Mouse (Mus musculus) forebrain, postnatal 0 days (tissue): ENCODE data around the gene F13a1. TPM values are rescaled to one million over a fixed set of nuclear protein-coding genes. Genes with fewer than 3 reads are reported as not detected.
A peak's percentile ranks its signal among the peaks of the same experiment; 100 is the strongest.

ENCODE experiments used
- ATAC-seq: fragments of 200-750 bp; cut with Nextera tagmentation; 2 replicates; pipeline ENCODE4 v1.8.0; 2017; ENCODE audit warnings: mild to moderate bottlenecking, moderate library complexity
- DNase-seq: peaks from one replicate; pipeline ENCODE4 v3.0.0-alpha.2; 2015
- H3K27ac ChIP-seq: fragments of 300-500 bp; sonication (generic); 2 replicates; pipeline ENCODE4 v1.5.1; 2014; ENCODE audit warnings: low read depth, mild to moderate bottlenecking, antibody characterized with exemption, low read length, moderate library complexity, mixed read lengths
- H3K27me3 ChIP-seq: fragments of 300-500 bp; sonication (generic); 2 replicates; pipeline ENCODE4 v1.6.1; 2014; ENCODE audit warnings: mild to moderate bottlenecking, low read length, mixed read lengths; ENCODE audit not compliant: insufficient read depth
- H3K36me3 ChIP-seq: fragments of 300-500 bp; sonication (generic); 2 replicates; pipeline ENCODE4 v1.6.1; 2014; ENCODE audit warnings: mild to moderate bottlenecking, moderate library complexity; ENCODE audit not compliant: insufficient read depth
- H3K4me1 ChIP-seq: fragments of 300-500 bp; sonication (generic); 2 replicates; pipeline ENCODE4 v1.6.1; 2014; ENCODE audit warnings: antibody characterized with exemption; ENCODE audit not compliant: insufficient read depth
- H3K4me2 ChIP-seq: fragments of 300-500 bp; sonication (generic); 2 replicates; pipeline ENCODE4 v1.6.1; 2014; ENCODE audit warnings: low read depth, mild to moderate bottlenecking, moderate library complexity
- H3K4me3 ChIP-seq: fragments of 300-500 bp; sonication (generic); 2 replicates; pipeline ENCODE4 v1.5.1; 2014; ENCODE audit warnings: low read depth, low read length, mixed read lengths
- H3K9ac ChIP-seq: fragments of 300-500 bp; sonication (generic); 2 replicates; pipeline ENCODE4 v1.6.1; 2014; ENCODE audit warnings: mild to moderate bottlenecking
- H3K9me3 ChIP-seq: fragments of 300-500 bp; sonication (generic); 2 replicates; pipeline ENCODE4 v1.6.1; 2016; ENCODE audit warnings: low read length
- CTCF ChIP-seq: sonication (generic); IDR thresholded peaks from 2 replicates; pipeline ENCODE4 v1.5.1; 2016; ENCODE audit warnings: antibody characterized with exemption, control low read depth, low read depth
- WGBS: fragments of 180-500 bp; shearing (Covaris S2); extraction: QIAGEN DNeasy Blood & Tissue Kit; methylation state at CpG from one replicate; pipeline ENCODE4 v1.1.7; 2014; 5-methylcytosine and 5-hydroxymethylcytosine counted together
- polyA plus RNA-seq: library from polyadenylated mRNA; unstranded; fragments of >200 nt; fragmentation: Nextera tagmentation; extraction: Ambion mirVana; gene quantifications from 2 replicates; pipeline ENCODE4 v1.2.1, GENCODE M21; 2015
- total RNA-seq: library from RNA; depleted of rRNA; stranded (reverse); fragments of >200 nt; gene quantifications from 2 replicates; pipeline ENCODE4 v1.2.3, GENCODE M21; 2014

The F13a1 gene
- total and polyA plus RNA-seq, 2 experiments from 2014 or later = 11.5 to 25.2 TPM

- Histone ChIP-seq H3K36me3 (no peaks in the 10 kb centered on the region), H3K27me3 (no peaks in the 10 kb centered on the region), H3K4me3 (no peak overlapping the region), H3K27ac (no peak overlapping the region), H3K9me3 (no peaks in the 10 kb centered on the region), H3K4me1 (no peaks in the 10 kb centered on the region), H3K4me2 (no peak overlapping the region), H3K9ac (no peak overlapping the region)
- DNase-seq (no peak), ATAC-seq (no peak)
- WGBS = 68% methylated on average over 3 of the region's 3 CpGs
- TF ChIP-seq CTCF = no peak
These were observed 91.0 kb downstream of the F13a1 start for GRCm38 (mm10) chr13:36958996-36959395.

DNA sequence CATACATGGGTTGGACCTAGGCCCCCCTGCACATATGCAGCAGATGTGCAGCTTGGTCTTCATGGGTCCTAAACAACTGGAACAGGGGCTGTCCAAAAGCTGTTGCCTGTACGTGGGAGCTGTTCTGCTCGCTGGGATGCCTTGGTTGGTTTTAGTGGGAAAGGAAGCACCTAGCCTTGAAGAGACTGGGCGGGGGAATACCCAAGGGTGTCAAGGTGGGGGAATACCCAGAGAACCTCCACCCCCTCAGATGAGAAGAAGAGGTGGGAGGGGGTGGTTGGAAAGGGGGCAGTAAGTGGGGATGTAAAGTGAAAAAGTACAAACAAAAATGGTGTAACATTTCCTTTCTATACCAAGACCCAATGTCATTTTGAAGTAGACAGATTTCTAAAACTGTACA lies 95.1 kb downstream of the F13a1 start:
- 89% methylated on average over 3 of the region's 3 CpGs for WGBS

GRCm38 (mm10) chr13:36953676-36954075 lies 96.4 kb downstream of the F13a1 start:
- TF ChIP-seq CTCF = no peak
- no peak for ATAC-seq
- H3K9ac ChIP-seq = no peak overlapping the region

More for the DNA sequence above, 95.1 kb downstream of the F13a1 start:
- H3K9me3 ChIP-seq = no peaks in the 10 kb centered on the region
- no peaks in the 10 kb centered on the region for H3K4me1 ChIP-seq
- no peak overlapping the region for H3K4me3 ChIP-seq
- DNase-seq (no peak), ATAC-seq (no peak)
- no peak overlapping the region for H3K4me2 ChIP-seq
- no peaks in the 10 kb centered on the region for H3K27me3 ChIP-seq
- H3K36me3 ChIP-seq = no peaks in the 10 kb centered on the region
- H3K27ac ChIP-seq = no peak overlapping the region
- H3K9ac ChIP-seq = no peak overlapping the region
- no peak for TF ChIP-seq CTCF

DNA sequence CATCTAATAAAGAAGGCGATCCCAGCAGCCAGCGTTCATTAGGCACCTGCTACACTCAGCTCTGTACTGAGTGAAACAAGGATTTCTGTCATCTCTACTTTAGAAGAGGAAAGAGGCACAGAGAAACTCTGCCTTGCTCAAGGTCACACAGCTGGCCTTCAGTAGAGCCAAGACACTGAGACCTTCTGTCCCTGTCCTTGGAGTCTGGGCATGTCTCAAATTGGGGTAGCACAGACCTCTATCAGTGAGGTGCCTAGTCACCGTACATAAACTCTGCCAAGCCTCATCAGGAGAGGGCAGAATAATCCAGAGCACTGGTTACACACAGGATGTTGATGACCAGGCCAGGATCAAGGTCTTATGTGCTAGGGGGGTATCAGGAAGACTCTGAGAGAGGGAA lies 108.2 kb downstream of the F13a1 start:
- Histone ChIP-seq H3K36me3 (no peaks in the 10 kb centered on the region), H3K27ac (no peak overlapping the region), H3K4me2 (no peak overlapping the region), H3K4me1 (no peaks in the 10 kb centered on the region), H3K4me3 (no peak overlapping the region), H3K9ac (no peak overlapping the region), H3K27me3 (no peaks in the 10 kb centered on the region), H3K9me3 (no peaks in the 10 kb centered on the region)
- TF ChIP-seq CTCF = no peak
- 75% methylated on average over 3 of the region's 3 CpGs for WGBS
- ATAC-seq = no peak
- no peak for DNase-seq

More at GRCm38 (mm10) chr13:36953676-36954075, 96.4 kb downstream of the F13a1 start:
- H3K36me3 ChIP-seq = no peaks in the 10 kb centered on the region
- no peaks in the 10 kb centered on the region for H3K27me3 ChIP-seq
- H3K4me1 ChIP-seq = no peaks in the 10 kb centered on the region
- H3K4me2 ChIP-seq = no peak overlapping the region
- H3K4me3 ChIP-seq = no peak overlapping the region
- no peaks in the 10 kb centered on the region for H3K9me3 ChIP-seq
- DNase-seq = no peak
- no peak overlapping the region for H3K27ac ChIP-seq

- Histone ChIP-seq H3K9me3 (no peaks in the 10 kb centered on the region), H3K27ac (no peak overlapping the region), H3K9ac (no peak overlapping the region), H3K4me2 (no peak overlapping the region), H3K36me3 (no peaks in the 10 kb centered on the region), H3K4me3 (no peak overlapping the region), H3K27me3 (no peaks in the 10 kb centered on the region), H3K4me1 (no peaks in the 10 kb centered on the region)
- ATAC-seq (no peak), DNase-seq (no peak)
- no peak for TF ChIP-seq CTCF
- WGBS = 89% methylated on average over 9 of the region's 9 CpGs
These were observed 118.0 kb downstream of the F13a1 start for GRCm38 (mm10) chr13:36932066-36932465.

- WGBS = 50% methylated on average over 4 of the region's 4 CpGs
- ATAC-seq = no peak
These were observed 130.3 kb downstream of the F13a1 start for GRCm38 (mm10) chr13:36919737-36920136.

GRCm38 (mm10) chr13:36903885-36904284 lies 146.2 kb downstream of the F13a1 start:
- no peak overlapping the region for H3K9ac ChIP-seq
- H3K4me2 ChIP-seq = no peak overlapping the region
- H3K36me3 ChIP-seq = no peaks in the 10 kb centered on the region
- H3K4me3 ChIP-seq = no peak overlapping the region
- H3K9me3 ChIP-seq = no peaks in the 10 kb centered on the region
- H3K4me1 ChIP-seq = no peaks in the 10 kb centered on the region
- no peaks in the 10 kb centered on the region for H3K27me3 ChIP-seq
- DNase-seq (peak; percentile 13), ATAC-seq (peak; percentile 54; the same call in 1 of the 2 replicates)
- TF ChIP-seq CTCF = no peak
- no peak overlapping the region for H3K27ac ChIP-seq
- 11% methylated on average over 4 of the region's 4 CpGs for WGBS

More at GRCm38 (mm10) chr13:36919737-36920136, 130.3 kb downstream of the F13a1 start:
- Histone ChIP-seq H3K9ac (no peak overlapping the region), H3K9me3 (no peaks in the 10 kb centered on the region), H3K4me3 (no peak overlapping the region), H3K4me1 (no peaks in the 10 kb centered on the region), H3K4me2 (no peak overlapping the region), H3K36me3 (no peaks in the 10 kb centered on the region), H3K27me3 (no peaks in the 10 kb centered on the region), H3K27ac (no peak overlapping the region)
- DNase-seq = no peak
- TF ChIP-seq CTCF = no peak

- 25% methylated on average over 1 of the region's 1 CpGs for WGBS
- no peak for ATAC-seq
- no peaks in the 10 kb centered on the region for H3K27me3 ChIP-seq
- TF ChIP-seq CTCF = no peak
- no peak for DNase-seq
- H3K9ac ChIP-seq = no peak overlapping the region
- H3K4me1 ChIP-seq = no peaks in the 10 kb centered on the region
- no peak overlapping the region for H3K27ac ChIP-seq
- H3K9me3 ChIP-seq = no peaks in the 10 kb centered on the region
- no peak overlapping the region for H3K4me3 ChIP-seq
- H3K36me3 ChIP-seq = no peaks in the 10 kb centered on the region
- no peak overlapping the region for H3K4me2 ChIP-seq
These were observed 146.6 kb downstream of the F13a1 start for GRCm38 (mm10) chr13:36903447-36903846.
